Mouse (Mus musculus) cerebellum, adult 9-10 months (tissue): Measurements from ENCODE around the gene Slco2b1.
A peak's percentile ranks its signal among the peaks of the same experiment; 100 is the strongest.

Experiments
- DNase-seq: peaks from one replicate; pipeline ENCODE4 v3.0.0; 2022

Gene Slco2b1

DNA sequence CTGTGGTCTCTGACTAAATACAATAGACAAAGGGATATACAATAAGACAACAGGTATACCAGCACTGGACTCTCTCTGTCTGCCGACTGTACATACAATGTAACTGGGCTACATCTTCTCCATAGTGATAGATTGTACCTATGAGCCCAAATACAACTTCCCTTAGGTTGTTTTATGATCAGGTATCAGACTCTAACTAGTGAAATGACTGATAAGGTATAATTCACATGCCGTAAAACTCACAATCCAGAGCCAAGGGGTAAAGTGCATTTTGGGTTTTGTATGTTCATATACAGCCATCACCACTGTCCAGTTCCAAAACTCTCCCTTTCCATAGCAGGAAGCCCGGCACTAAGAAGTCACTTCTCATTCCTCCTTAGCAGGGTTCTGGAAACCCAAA is 17.8 kb downstream of the Slco2b1 start:
- DNase-seq: no peak

DNA sequence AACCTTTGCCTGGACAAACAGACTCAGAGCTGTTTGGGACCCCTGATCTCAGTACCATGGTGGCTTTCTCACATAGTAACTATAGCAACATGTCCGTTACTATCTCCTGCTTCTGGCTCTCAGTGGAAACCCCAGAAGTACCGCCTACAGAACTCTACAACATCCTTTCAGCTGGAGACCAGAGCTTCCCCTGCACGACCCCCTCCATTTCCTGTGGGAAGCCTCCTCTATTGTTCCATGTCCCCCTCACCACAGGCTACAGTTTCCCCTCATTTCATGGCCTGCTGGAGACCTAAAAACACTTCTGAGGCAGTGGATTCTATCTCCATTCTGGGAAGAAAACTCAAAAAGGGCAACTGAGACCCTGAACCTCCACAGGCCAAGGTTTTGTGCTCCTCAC is 18.7 kb downstream of the Slco2b1 start:
- no peak for DNase-seq

DNA sequence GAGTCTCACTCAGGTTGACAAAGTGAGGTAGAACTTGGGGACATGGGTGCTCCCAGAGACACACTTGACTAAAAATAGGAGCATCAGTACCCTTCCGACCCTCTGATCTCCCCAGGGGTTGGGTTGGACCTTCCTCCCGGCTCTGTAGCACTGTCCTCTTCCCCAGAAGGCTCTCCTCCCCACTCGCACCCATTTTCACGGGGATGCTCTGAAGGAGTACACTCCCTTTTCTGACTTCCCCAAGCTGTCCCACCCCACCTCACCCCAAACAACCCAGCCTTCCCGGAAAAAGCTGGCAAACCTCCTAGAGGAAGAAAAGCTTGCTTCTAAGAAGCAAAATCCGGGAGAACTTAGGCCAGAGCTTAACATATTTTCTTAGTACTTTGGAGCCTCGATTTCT is 20.3 kb downstream of the Slco2b1 start:
- DNase-seq: no peak

DNA sequence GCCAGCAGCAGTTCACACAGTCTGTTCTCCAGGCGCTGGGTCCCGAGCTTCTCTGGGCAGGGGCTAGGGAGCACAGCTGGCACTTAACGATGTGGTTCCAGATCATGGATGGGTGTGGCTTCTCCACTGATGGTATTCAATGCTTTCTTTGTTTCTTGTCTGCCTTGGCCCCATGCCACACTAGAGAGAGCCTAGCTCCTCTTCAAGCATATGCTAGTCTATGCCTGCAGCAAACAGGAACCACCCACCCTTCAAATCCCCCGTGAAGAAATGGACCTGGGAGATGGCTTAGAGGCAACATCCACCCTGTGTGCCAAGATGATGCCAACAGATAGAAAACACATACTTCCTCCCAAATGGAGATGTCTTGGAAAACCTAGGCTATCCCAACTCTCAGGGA is 27.1 kb downstream of the Slco2b1 start:
- no peak for DNase-seq

DNA sequence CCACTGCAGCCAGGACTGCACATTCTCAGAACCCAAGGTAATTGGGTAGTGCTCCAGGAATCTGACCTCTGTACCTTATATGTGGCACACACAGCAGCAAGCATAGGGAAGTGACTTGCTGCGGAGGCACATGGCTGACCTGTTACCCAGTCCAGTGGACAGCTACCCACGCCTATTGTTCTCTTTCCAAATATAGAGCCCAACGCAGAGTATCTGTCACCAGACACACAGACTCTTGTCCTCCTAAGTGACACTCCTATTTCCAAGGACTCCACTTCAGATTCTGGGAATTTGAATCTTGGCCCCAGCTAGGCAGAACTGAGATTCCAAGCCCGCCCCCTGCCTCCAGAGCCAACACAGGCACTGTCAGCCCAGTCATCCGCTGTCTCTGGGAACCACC is 30.4 kb downstream of the Slco2b1 start:
- DNase-seq: no peak

DNA sequence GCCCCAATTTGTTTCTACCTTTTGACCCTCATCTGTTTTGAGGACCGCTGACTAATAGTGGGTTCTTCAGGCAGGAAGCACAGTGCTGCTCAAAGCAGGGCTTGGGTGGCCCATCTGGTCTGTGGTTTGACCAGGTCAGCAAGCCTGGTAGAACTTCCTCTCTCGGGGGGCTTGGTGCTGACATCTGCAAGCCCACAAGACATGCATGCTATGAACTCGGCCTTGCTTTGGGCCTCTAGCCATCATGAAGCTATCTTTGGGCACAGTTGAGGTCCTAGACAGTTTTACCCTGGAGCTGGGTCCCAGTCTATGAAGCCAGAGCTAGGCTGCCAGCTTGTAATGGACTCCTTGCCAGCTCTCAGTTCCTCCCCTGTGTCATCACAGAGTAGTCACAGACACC is 36.2 kb downstream of the Slco2b1 start:
- no peak for DNase-seq

DNA sequence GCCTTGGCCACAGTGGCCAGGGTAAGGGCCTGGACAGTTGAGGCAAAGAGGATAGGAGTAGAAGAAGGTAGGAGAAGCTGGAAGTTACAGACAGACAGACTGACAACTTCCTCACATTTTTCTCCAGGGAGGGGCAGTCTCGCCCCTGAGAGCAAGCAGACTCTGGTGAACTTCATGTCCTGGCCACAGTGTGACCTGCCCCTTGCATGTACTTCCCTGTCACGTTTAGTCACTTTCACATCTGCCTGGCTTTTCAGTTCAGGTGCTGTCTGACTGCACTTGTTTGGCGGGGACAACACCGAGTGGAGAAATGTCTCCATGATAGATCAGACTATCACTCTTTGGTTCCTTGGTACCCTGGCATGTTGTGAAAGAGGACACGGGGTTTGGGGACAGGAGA is 36.9 kb downstream of the Slco2b1 start:
- no peak for DNase-seq

DNA sequence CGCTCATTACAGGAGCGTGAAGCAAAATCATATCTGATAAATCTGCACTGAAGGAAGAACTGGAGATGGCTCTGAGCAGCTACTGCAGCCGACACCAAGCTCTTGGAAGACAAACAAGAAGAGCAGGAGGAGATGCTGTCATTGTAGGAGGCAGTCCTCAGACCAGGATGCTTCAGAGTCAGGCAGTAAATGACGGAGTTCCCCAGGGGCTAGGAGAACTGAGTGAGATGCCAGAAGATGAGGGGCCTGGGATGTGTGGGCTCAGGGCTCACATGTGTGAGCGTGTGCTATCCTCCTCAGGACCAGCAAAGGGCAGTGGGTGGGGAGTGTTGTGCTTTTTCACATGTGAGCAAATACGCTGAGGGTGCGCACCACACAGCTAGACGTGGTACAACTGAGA is 38.0 kb downstream of the Slco2b1 start:
- no peak for DNase-seq

DNA sequence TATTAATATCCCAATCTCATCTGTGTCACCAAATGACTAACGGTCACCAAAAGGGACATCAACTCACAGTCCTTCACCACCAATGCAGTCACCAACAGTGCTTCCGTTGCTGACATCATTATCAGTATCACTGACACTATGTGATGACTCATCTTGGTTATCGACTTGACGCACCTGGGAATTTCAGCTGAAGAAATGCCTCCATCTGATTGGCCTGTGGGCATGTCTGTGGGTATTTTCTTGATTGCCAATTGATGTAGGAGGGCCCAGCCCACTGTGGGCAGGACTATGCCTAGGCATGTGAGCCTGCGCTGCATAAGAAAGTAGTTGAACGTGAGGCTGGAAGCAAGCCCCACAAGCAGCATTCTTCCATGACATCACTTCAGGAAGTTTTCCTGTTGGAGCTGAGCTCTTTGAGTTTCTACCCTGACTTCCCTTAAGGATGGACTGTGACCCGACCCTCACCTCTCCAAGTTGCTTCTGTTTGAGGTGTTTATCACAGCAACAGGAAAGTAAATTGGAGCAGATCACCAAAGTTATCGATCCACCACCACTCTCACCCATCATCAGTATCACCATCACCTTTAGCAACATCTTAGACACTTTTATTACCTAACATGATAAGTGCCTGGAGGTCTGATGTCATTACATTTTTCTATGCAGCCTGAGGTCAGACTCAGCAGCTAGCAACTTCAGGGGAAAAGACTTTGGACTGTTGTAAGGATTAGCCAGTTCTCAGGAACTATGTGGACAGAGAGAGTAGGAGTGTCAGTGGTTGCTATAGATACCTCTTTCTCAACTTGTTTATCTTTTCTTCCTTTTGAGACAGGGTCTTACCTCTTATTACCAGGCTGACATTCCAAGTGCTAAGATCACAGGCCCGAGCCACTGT is 39.4 kb downstream of the Slco2b1 start:
- DNase-seq: no peak

DNA sequence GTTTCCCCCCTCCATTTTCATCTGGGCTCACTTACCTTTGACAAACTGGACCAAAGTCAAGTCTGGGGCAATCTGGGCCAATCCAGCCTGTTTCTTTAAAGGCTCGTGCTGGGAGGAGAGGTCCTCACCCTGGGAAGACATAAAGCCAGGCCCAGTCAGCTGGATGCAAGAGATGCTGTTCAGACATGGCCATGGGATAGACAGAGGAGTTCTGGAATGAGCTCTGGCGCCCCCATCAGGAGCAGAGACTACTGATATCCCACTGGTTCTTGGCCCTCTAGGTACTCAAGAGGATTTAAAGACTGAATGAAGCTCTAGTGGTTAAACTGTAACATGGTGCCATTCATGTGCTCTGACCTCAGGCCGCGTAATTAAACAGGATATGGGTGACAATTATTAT is 40.2 kb downstream of the Slco2b1 start:
- no peak for DNase-seq

DNA sequence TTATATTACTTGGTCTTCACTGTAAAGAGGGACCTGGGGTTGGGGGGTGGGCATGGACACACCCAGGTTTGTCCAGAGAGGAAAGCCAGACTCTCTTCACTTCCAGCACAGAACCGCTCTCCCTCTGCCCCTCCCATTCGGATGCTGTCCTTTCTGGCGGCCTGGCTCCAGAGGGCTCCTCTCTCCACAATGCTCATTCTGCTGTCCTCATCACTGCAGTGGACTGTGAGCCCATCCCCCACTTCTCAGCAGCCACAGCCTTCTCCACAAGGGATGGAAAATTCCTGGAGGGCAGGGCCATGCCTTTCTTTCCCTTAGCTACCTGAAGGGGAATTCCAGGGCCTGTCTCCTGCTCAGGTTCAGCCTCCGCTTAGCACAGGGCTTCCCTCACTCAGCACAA is 42.3 kb downstream of the Slco2b1 start:
- DNase-seq: peak; percentile 74

DNA sequence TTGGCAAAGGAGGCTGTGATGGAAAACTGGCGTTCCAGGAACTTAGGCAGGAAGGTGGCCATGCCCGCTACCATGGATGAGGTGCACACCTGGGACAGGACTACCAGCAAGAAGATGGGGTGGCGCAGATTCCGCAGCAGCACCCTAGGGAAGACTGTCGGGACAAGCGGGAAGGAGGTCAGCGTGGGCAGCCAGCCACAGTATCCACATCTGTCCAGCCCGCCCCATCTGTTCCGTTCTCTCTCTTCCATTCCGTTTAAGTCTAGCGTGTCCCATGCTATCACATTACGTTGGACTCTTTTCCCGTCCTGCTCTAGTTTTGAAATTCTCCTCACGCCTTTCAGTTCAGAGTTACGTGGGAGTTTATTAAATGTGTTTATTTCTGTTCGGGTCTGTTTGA is 44.0 kb downstream of the Slco2b1 start:
- no peak for DNase-seq

DNA sequence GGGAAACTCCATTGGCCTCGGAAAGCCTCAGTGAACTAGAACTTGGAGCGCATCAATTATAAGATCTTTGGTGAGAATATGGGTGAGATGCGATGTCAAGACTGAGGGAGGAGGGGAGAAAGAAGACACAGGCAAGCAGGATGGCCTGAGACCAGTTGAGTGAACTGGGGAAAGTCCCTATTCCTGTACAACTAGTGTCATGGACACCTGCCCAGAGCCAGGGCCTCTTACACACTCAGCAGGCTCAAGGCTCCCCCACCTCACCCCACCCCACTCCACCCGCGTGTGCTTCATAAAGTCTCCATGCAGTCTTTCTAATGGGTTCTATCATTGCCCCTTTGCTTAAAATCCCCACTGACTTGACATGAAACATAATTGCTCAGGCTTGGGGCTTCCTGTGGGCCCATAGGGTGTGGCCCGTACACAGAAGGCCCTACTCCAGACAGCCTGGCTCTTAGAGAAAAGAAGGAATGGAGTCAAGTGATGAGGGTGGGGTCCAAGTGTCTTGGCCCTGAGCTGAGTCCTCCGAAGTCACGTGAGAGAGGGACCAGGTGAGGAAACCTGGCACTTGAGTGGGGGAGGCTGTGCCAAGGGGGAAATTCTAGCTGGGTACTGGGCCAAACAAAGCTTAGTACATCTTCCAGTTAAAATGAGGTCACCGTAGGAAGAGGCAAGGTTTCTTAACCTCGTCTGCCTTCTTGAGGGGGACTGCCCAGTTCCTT is 45.2 kb downstream of the Slco2b1 start:
- no peak for DNase-seq

DNA sequence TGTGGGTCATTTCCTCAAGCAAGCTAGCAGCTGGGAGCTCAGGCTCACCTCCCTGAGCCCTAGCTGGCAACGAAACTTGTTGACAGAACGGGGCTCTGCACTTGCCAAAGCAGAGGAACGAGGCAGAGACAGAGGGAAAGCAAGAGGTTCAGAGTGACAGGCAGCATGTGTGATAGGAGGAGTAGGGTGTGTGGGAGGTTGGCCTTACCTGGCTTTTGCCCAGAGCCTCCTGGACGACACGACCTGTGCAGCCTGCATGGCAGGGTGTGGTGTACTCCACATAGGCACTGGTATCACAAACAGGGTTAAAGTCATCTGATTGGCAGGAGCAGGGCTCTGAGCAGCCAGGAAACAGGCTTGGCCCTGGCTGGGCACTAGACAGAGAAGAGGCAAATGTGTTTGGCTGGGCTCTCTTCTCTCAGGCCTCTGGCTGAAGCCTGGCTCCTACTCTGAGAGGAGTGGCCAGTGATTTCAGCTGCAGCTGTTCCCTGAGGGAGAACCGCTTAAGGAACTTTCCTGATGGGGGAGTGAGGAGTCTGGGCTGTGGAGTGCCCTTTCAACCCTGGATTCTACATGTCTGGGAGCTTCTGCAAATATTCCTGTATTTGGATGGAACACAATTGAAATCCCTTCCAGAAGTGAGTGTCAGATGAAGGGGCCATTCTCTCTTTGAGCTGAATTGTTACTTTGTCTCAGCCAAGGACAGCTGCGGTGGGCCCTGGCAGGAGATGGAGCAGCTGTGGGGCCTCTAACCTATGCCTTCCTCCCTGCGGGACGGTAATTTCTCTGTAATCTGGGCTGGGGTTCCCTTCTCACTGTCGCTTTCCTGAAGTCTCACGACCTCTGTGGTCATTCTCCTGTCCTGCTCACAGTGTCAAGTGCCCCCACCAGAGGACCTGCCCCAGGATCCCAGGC is 46.3 kb downstream of the Slco2b1 start:
- DNase-seq: peak; percentile 90

DNA sequence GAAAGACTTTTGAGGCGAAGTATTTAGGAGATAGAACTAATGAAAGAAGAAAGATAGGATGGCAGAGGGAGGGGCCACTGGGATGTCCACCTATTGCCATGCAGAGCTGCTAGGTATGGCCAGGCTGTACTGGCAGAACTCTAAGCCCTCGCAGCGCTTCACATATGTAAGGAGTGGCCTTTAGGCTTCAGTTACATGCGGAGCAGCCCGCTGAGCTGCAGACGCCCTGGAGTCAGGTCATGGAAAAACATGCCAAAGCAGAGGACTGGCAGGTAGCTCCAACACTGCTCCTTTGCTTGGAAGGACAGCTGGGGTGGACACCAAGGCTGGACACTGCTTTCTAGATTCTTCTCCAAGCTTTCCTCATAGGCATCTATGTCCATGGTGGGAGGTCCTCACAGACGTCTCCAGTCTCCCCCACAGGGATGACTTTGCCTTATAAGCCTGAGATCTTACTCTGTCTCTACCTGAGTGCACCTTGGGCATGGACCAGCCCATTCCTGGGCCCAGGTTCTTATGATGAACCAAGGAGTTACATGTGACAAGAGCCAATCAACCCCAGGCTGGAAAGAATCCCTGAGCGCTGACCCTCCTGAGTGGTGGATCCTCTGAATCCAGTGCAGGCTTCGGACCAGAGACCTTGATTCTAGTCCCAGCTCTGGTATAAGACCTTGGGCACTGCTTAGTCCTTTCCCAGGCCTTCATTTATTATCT is 47.5 kb downstream of the Slco2b1 start:
- DNase-seq: no peak

DNA sequence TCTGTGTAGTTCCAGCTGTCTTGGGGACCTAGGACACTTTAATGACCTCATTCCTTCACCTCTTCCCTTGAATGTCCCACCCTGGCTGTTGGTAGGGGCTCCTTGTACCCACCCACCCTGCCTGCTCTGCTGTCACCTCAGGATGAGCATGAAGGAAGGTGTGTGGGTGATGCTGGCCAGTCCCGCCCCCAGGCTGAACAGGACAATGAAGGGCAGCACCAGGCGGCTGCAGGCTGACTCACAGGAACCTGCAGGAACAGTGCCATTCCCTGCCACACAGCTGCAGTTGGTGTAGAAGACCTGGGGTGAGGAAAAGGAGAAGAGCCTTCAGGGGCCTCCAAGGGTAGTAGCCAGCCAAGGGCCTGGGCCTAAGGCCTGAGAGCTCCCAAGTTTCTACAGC is 48.8 kb downstream of the Slco2b1 start:
- no peak for DNase-seq

DNA sequence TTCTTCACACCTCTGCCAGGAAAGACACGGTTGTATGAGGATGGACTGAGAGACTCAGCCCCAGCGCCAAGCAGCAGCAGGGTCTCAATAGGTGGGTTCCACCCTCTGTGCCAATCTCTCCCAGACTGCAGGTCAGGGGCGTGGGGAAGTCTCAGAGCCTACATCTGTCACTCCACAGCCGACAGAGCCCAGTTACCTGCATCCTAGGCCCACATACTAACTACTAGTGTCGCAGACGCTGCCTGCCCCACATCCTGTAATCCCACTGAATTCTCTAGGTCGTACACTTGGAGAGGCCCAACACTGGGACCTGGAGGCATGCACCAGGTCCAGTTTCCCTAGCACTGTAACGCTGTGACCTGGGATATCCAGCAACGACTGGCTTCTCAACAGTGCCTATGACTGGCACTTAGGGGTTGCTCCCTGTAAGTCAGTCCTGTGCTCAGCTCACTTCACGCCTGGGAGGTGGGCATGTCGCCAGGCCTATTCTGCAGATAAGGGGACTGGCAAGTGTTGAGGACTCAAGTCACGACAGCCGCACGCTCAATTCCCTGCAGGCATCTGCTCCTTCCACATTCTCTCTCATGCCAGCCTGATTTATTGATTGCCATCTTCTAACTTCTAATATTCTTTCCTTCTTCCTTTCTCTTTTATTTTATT is 49.4 kb downstream of the Slco2b1 start:
- DNase-seq: no peak

DNA sequence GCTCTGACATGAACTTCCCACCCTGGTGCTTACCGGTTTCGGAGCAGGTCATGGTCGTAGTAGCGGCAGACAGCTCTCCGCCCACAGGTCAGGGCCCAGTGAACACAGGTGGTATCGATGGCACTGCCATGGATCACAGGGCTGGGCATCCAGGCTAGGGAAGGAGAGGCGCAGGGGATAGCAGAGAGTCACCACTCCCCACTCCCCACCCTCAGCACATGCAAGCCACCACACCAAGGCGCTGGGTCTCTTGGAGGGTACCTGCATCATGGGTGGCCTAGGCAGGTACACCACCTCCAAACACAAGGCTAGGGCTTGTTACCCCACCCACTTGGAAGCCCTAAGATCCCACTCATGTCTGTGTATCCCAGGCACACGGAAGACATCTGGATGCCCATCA is 50.1 kb downstream of the Slco2b1 start:
- no peak for DNase-seq

DNA sequence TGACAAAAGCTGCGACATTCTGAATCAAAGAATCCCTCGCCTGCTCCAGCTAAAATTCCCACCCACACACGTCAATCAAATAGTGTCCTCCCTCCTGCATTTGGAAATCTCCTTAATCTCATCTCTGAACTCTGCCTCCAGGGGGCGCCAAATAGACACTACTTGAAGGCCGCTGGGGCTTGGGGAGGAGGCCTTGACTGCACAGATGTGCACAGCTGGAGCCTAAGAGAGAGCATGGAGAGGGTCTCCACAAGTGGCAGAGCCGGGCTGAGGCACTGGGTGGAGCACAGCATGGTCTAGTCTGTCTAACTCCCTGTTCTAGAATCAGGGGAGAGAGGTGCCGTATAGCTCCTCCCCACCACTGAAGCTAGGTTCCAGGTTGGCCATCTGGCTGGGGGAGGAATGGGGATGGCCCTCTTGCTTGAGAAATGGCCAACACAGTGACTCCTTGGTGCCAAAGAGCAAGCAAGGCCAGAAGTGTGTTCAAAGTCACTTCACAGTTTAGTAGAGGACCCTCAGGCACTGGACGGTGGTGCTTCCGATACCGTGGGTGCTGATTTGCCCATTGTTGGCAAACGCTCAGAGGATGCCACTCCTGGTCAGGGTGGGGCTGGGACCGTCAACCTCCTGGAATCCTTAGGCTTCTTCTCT is 51.6 kb downstream of the Slco2b1 start:
- DNase-seq: peak; percentile 73

DNA sequence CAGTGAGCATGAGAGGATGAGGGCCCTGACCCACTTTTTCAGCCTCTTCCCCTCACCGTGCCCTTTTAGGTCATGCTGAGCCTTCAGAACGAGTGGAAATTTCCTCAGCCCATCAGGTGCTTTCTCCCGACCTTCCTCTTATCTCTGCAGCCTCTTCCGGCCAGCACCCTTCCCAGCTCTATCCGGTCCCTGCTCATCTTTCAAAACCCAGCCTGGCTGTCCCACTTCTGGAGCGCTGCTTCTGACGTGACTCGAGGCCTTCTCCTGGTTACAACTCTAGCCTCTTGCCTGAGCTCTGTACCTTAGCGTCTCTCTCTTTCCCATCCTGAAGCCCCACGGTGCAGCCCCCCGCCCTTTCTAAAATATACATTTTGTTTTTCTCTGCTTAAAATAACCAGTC is 56.9 kb downstream of the Slco2b1 start:
- no peak for DNase-seq

DNA sequence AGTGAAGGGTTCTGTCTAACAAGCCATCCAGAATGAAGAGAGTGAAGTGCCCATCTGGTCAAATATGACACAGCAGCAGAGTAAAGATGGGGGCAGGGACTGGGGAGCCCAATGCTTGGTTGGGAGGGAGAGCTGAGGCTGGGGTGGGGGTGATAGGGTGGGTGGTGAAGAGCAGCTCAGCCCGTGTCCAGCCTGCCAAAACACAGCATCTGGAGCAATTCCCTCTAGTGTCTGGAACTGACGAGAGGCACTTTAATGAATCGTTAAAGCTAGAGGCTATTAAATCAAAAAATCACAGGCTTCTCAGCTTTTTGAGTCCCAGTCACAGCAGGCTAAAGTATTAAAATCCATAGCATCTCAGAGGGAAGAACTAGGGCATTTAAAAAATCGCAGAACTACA is 61.6 kb downstream of the Slco2b1 start:
- DNase-seq: no peak

DNA sequence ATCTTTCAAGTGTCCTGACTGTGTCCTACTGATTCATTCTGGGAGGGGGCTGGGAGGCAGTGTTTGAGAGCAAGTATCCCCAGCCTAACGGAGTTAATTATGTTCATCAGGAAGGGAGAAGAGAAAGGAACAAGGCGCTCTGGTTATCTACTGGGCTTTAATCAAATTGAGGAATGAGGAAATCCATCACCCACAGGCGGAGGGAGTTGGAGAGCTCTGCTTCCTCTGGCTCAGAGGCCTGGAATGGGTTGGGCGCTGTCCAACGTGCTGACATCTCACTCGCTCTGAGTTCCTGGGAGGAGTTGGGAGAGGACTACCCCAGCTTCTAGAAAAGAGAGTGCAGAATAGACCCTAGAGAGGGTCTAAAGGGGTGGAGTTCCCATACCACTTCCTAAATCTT is 62.5 kb downstream of the Slco2b1 start:
- DNase-seq: no peak
